Mouse (Mus musculus): ENCODE measurements around the gene Tnfrsf13b. TPM values are rescaled to one million over a fixed set of nuclear protein-coding genes. Genes with fewer than 3 reads are reported as not detected.
"Not testable (repeated sequence)": the region's sequence is repeated elsewhere in the genome, so short reads cannot be mapped to it uniquely, and the experiment has no call there.

Tnfrsf13b gene
- total RNA-seq, 2 experiments from 2014 or later, result 1.2 to 1.4 TPM

DNA sequence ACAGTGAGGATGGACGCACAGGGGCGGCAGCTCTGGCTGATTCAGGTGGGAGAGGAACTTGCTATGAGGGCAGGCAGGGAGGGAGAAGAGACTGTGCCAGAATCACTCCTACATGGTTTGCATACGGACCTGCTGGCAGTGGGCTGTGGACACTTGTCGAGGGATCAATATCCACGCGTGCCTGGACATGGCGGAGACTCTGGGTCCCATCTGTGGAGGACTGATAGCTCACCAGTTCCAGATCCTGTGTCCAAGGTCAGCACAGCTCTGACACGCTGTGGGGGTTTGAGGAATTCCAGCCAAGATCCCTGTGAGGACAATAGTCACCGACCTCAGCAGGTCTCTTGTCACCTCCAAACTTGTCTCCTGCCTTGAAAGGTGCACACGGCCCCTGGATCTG lies 16.4 kb upstream of the Tnfrsf13b start:
- no peak for DNase-seq (ENCODE audit: extremely low spot score in 1 of 2, low spot score in 2 of 2)
- H3K27ac ChIP-seq, result no peak overlapping the region
- intact Hi-C loops (cut with DNase I), result no loop called here
- no peak overlapping the region for H3K4me3 ChIP-seq
- TF ChIP-seq CTCF (IDR thresholded peaks at IDR 0.05), result no peak

GRCm38 (mm10) chr11:61110928-61111327 lies 15.6 kb upstream of the Tnfrsf13b start:
- TF ChIP-seq CTCF (IDR thresholded peaks at IDR 0.05), result no peak
- no peak for DNase-seq (ENCODE audit: extremely low spot score in 1 of 2, low spot score in 2 of 2)
- intact Hi-C loops (cut with DNase I), result no loop called here
- Histone ChIP-seq H3K4me3 (no peak overlapping the region), H3K27ac (no peak overlapping the region)

- H3K4me3 ChIP-seq, result no peak overlapping the region
- DNase-seq (ENCODE audit: extremely low spot score in 1 of 2, low spot score in 2 of 2), result no peak
- H3K27ac ChIP-seq, result no peak overlapping the region
- no peak for TF ChIP-seq CTCF (IDR thresholded peaks at IDR 0.05)
- intact Hi-C loops (cut with DNase I), result no loop called here
Measured at GRCm38 (mm10) chr11:61111472-61111871, 15.1 kb upstream of the Tnfrsf13b start.

DNA sequence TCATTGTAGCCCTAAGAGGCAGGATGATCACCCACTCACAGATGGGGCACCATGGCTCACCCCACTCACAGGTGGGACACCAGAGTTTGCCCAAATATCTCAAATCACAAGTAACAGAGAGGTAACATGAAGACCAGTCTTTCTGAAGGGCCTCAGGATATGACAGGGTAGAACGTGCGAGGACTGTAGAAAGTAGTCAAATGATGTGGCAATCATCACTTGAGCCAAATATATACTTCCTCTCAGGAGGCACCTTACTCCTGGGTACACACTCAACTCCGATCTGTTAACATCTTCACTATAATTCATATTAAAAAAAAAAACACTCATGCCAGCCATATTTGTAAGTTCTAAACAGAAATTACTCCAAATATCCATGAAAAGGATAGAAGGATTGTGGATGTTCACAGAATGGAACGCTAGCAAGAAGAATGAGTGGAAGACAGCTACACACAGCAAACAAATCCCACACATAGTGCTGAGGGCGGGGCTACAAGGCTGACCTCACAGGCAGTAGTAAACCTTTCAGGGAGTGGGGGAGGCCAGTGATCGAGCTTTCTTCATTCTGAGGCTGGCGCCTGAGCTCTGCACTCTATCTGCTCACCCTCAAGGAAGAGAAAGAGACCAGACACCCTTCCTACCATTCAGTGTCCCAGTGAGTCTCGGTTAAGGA lies 14.1 kb upstream of the Tnfrsf13b start:
- no peak overlapping the region for H3K27ac ChIP-seq
- H3K4me3 ChIP-seq, result no peak overlapping the region
- no peak for DNase-seq (ENCODE audit: extremely low spot score in 1 of 2, low spot score in 2 of 2)
- TF ChIP-seq CTCF (IDR thresholded peaks at IDR 0.05), result no peak
- intact Hi-C loops (cut with DNase I), result no loop called here

GRCm38 (mm10) chr11:61116226-61116625 lies 10.3 kb upstream of the Tnfrsf13b start:
- no peak for DNase-seq (ENCODE audit: extremely low spot score in 1 of 2, low spot score in 2 of 2)
- no peak overlapping the region for H3K4me3 ChIP-seq
- intact Hi-C loops (cut with DNase I), result no loop called here

GRCm38 (mm10) chr11:61119996-61120583 lies 6.5 kb upstream of the Tnfrsf13b start:
- no peak for TF ChIP-seq CTCF (IDR thresholded peaks at IDR 0.05)
- Histone ChIP-seq H3K4me3 (no peak overlapping the region), H3K27ac (no peak overlapping the region)
- DNase-seq (ENCODE audit: extremely low spot score in 1 of 2, low spot score in 2 of 2), result no peak
- intact Hi-C loops (cut with DNase I), result no loop called here

More at GRCm38 (mm10) chr11:61116226-61116625, 10.3 kb upstream of the Tnfrsf13b start:
- no peak overlapping the region for H3K27ac ChIP-seq
- no peak for TF ChIP-seq CTCF (IDR thresholded peaks at IDR 0.05)

DNA sequence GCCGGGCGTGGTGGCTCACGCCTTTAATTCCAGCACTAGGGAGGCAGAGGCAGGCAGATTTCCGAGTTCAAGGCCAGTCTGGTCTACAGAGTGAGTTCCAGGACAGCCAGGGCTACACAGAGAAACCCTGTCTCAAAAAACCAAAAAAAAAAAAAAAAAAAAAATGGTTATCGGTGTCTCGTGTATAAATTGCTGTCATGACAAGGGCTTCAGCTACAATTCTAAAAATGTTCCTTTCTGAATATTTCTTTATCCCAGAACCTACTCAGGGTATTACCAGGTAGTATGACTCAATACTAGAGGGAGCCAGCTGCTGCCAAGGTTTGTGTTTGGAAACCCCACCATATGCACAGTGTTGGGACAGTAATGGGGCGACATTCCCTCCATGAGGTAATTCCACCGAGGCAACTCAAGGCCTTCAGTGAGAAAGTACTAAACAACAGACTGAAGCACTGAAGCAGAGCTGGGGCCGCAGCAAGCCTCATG lies 4.2 kb upstream of the Tnfrsf13b start:
- no peak overlapping the region for H3K4me3 ChIP-seq
- H3K27ac ChIP-seq, result no peak overlapping the region
- TF ChIP-seq CTCF (IDR thresholded peaks at IDR 0.05), result no peak
- intact Hi-C loops (cut with DNase I), result no loop called here
- DNase-seq (ENCODE audit: extremely low spot score in 1 of 2, low spot score in 2 of 2), result no peak

- intact Hi-C loops (cut with DNase I), result no loop called here
- no peak overlapping the region for H3K4me3 ChIP-seq
- no peak for TF ChIP-seq CTCF (IDR thresholded peaks at IDR 0.05)
- no peak overlapping the region for H3K27ac ChIP-seq
- no peak for DNase-seq (ENCODE audit: extremely low spot score in 1 of 2, low spot score in 2 of 2)
Measured at GRCm38 (mm10) chr11:61122769-61123288, 3.7 kb upstream of the Tnfrsf13b start.

DNA sequence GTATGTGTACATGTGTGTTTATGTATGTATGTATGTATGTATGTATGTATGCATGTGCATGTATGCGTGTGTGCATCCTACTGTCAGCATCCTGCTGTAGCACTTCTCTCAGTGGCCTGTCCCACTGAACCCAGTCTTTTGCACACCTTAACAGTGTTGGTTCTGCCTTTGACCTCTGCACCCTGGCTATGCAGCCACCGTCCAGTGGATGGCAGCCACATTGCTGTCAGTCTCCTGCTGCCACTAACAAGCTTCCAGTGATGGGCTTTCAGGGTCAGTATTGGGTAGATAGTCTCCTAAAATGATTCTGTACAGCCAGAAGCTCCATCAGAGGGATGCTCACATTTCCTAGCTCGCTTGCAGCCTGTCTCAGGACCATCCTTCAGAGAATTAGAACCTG lies 2.7 kb upstream of the Tnfrsf13b start:
- no peak for TF ChIP-seq CTCF (IDR thresholded peaks at IDR 0.05)
- no peak overlapping the region for H3K27ac ChIP-seq
- H3K4me3 ChIP-seq, result no peak overlapping the region
- intact Hi-C loops (cut with DNase I), result no loop called here
- no peak for DNase-seq (ENCODE audit: extremely low spot score in 1 of 2, low spot score in 2 of 2)

DNA sequence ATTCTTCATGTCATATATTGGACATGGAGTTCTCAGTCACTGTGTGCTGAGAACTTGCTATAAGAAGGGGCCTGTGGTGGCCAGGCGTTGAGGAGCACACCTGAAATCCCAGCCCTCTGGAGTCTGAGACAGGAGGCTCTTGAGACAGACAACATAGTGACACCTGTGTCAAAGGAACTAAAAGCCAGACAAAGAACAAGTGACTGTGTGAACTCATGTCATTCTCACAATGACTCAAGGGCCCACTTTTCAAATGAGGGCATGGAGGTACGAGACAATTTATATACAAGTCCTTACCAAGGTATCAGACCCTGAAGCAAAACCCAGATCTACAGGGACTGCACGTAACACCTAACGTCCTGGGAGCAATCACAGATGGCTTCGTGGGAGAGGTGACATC lies 585 bp upstream of the Tnfrsf13b start:
- Histone ChIP-seq H3K27ac (no peak overlapping the region), H3K4me3 (no peak overlapping the region)
- no peak for DNase-seq (ENCODE audit: extremely low spot score in 1 of 2, low spot score in 2 of 2)
- TF ChIP-seq CTCF (IDR thresholded peaks at IDR 0.05), result no peak
- intact Hi-C loops (cut with DNase I), result no loop called here

- Histone ChIP-seq H3K4me3 (no peak overlapping the region), H3K27ac (no peak overlapping the region)
- no peak for TF ChIP-seq CTCF (IDR thresholded peaks at IDR 0.05)
- intact Hi-C loops (cut with DNase I), result no loop called here
- DNase-seq (ENCODE audit: extremely low spot score in 1 of 2, low spot score in 2 of 2), result no peak
Measured at GRCm38 (mm10) chr11:61127421-61128055, 983 bp downstream of the Tnfrsf13b start.

DNA sequence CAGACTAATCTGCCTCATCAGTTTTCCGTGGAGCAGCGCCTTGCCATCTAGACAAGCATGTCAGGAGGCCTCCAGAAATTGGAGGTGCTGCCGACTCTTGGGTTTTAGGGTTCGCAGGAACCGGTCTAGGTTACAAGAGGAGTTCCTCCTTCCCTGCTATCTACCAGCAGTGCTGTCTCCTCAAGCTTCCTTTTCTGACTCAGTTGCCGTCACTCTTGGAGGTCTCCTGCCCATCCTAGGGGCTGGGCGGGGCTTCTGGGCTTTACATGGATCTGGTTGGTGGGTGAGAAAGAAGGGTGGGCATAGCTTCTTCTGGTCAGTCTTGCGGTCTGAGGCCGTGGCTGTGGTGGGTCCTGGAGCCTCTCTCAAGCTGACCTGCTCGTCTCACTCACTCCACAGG lies 2.8 kb downstream of the Tnfrsf13b start:
- H3K27ac ChIP-seq, result no peak overlapping the region
- no peak for TF ChIP-seq CTCF (IDR thresholded peaks at IDR 0.05)
- H3K4me3 ChIP-seq, result no peak overlapping the region
- no peak for DNase-seq (ENCODE audit: extremely low spot score in 1 of 2, low spot score in 2 of 2)
- intact Hi-C loops (cut with DNase I), result no loop called here

- intact Hi-C loops (cut with DNase I); H3K4me3 ChIP-seq; DNase-seq (ENCODE audit: extremely low spot score in 1 of 2, low spot score in 2 of 2); H3K27ac ChIP-seq: not testable (repeated sequence)
Measured at GRCm38 (mm10) chr11:61130646-61131045, 4.1 kb downstream of the Tnfrsf13b start.
